Mouse (Mus musculus) bone marrow macrophage, adult 2 months (primary cell): Measurements from ENCODE around the gene Pygm.

Experiments
- CTCF ChIP-seq: IDR thresholded peaks from 2 replicates; pipeline ENCODE4 v1.5.1; 2012; ENCODE audit warnings: low read depth, mild to moderate bottlenecking, low read length, moderate library complexity
- POLR2A ChIP-seq: IDR thresholded peaks from 2 replicates; pipeline ENCODE4 v1.6.1; 2012; ENCODE audit warnings: mild to moderate bottlenecking, low read depth, low read length, borderline replicate concordance

- TF ChIP-seq CTCF (peak; percentile 61), POLR2A (no peak)
Measured at GRCm38 (mm10) chr19:6401131-6401815, 17.1 kb downstream of the Pygm start.
